Comparison of ENCODE assay signal across 25 mouse cellular contexts in the genomic region with DNA sequence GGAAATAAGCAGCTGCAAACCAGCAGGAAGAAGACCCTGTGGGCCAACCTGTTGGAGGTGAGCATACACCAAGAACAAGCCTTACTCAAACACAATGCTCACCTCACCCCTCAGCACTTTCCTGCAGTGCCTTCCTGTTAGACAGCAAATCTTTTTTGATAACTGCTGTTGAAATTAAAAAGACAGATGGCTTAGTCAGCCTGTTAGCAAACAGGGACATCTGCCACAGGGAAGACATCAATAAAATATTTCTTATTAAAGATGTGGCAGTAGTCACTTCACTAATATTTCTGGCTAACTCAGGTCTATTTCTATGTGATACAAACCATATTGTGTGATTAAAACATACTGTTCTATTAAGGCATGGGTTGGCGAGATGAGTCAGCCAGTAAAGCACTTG. TPM values are rescaled to one million over a fixed set of nuclear protein-coding genes. Genes with fewer than 3 reads are reported as not detected.
DNase-seq lines count a peak whose midpoint lies in the region; ATAC-seq lines count a peak whose summit lies in the region.
"Had no signal": no experiment of that assay in that cellular context is flagged by ENCODE, and none has a peak within 500 bp of the region (broad histone marks: within the 10 kb centered on the region; RNA-seq: fewer than 3 reads in every experiment).

No protein-coding gene starts in this region.

- no peak overlapping the region for H3K9ac ChIP-seq in forebrain, embryonic 14.5 days (ENCODE audit: low read length)
- no peak overlapping the region for H3K9ac ChIP-seq in forebrain, embryonic 11.5 days (ENCODE audit: low read length)
- H3K9ac ChIP-seq: embryonic facial prominence, embryonic 12.5 days; forebrain, embryonic 12.5 days had no signal

- ATAC-seq in forebrain, embryonic 14.5 days = no peak
- ATAC-seq in forebrain, embryonic 11.5 days (replicated peaks; ENCODE audit: low FRiP score) = no peak
- ATAC-seq: activated CD4-positive, CD25-positive, alpha-beta regulatory T cell, adult 4 months; CD4-positive, CD25-positive, alpha-beta regulatory T cell, adult 4 months; forebrain, embryonic 16.5 days; Patski had no signal

- 90% methylated on average over 1 of the region's 1 CpGs for WGBS in forebrain, embryonic 14.5 days
- 85% methylated on average over 1 of the region's 1 CpGs for WGBS in forebrain, embryonic 11.5 days

- H3K4me2 ChIP-seq in forebrain, embryonic 14.5 days (ENCODE audit: low read length) = no peak overlapping the region
- H3K4me2 ChIP-seq in forebrain, embryonic 11.5 days (ENCODE audit: low read depth, low read length, severe bottlenecking) = no peak overlapping the region
- H3K4me2 ChIP-seq: embryonic facial prominence, embryonic 12.5 days; forebrain, embryonic 12.5 days had no signal

- H3K27me3 ChIP-seq in forebrain, embryonic 14.5 days (replicated peaks; ENCODE audit: control insufficient read depth, insufficient read depth, low read length) = no peaks in the 10 kb centered on the region
- no peaks in the 10 kb centered on the region for H3K27me3 ChIP-seq in forebrain, embryonic 11.5 days (ENCODE audit: control insufficient read depth, insufficient read depth, low read length)
- H3K27me3 ChIP-seq: CH12.LX; embryonic facial prominence, embryonic 12.5 days; forebrain, embryonic 12.5 days; Patski had no signal

- no peak overlapping the region for H3K4me3 ChIP-seq in forebrain, embryonic 14.5 days (ENCODE audit: low read depth, low read length)
- no peak overlapping the region for H3K4me3 ChIP-seq in forebrain, embryonic 11.5 days (ENCODE audit: low read depth, low read length)
- H3K4me3 ChIP-seq: embryonic facial prominence, embryonic 10.5 days; embryonic facial prominence, embryonic 12.5 days; forebrain, embryonic 12.5 days had no signal

- H3K9me3 ChIP-seq in forebrain, embryonic 14.5 days (replicated peaks; ENCODE audit: control insufficient read depth, low read length) = no peaks in the 10 kb centered on the region
- no peaks in the 10 kb centered on the region for H3K9me3 ChIP-seq in forebrain, embryonic 11.5 days (ENCODE audit: control insufficient read depth, low read length)
- H3K9me3 ChIP-seq: embryonic facial prominence, embryonic 10.5 days; embryonic facial prominence, embryonic 12.5 days; forebrain, embryonic 12.5 days; G1E had no signal

- no peaks in the 10 kb centered on the region for H3K4me1 ChIP-seq in forebrain, embryonic 14.5 days (ENCODE audit: control insufficient read depth, insufficient read depth, low read length)
- H3K4me1 ChIP-seq in forebrain, embryonic 11.5 days (replicated peaks; ENCODE audit: control insufficient read depth, insufficient read depth, low read length) = no peaks in the 10 kb centered on the region
- H3K4me1 ChIP-seq: embryonic facial prominence, embryonic 10.5 days; embryonic facial prominence, embryonic 12.5 days; forebrain, embryonic 12.5 days had no signal

- peaks cover 94% of the 10 kb centered on the region for H3K36me3 ChIP-seq in forebrain, embryonic 14.5 days (ENCODE audit: control insufficient read depth, insufficient read depth, low read length)
- H3K36me3 ChIP-seq in forebrain, embryonic 11.5 days (ENCODE audit: control insufficient read depth, insufficient read depth, low read length) = peaks cover 18% of the 10 kb centered on the region

- peak; percentile 10 for DNase-seq in forebrain, embryonic 14.5 days (ENCODE audit: low spot score)
- DNase-seq in forebrain, embryonic 11.5 days (ENCODE audit: low spot score) = no peak
- peak; percentile 31 to 79 for DNase-seq in layer of hippocampus, adult 18-20 months (ENCODE audit: low spot score in 2 of 2)
- DNase-seq in layer of hippocampus, adult 11-12 months (ENCODE audit: low spot score) = no peak
- peak; percentile 29 for DNase-seq in layer of hippocampus, adult 9-11 months
- no peak for DNase-seq in layer of hippocampus, adult 9-10 months (ENCODE audit: low spot score)
- DNase-seq: adrenal gland, adult 8-10 months; adrenal gland, postnatal 14 days; adrenal gland, postnatal 36 days; B cell, adult 2 months; cerebellum, adult 11 months; cerebellum, adult 18-20 months; cerebellum, adult 8-10 months; cerebellum, adult 9-11 months; cerebellum, postnatal 14 days; cerebellum, postnatal 36 days had no signal

- no peak overlapping the region for H3K27ac ChIP-seq in forebrain, embryonic 14.5 days (ENCODE audit: low read depth, low read length)
- H3K27ac ChIP-seq in forebrain, embryonic 11.5 days (ENCODE audit: low read depth, low read length) = no peak overlapping the region
- H3K27ac ChIP-seq: embryonic facial prominence, embryonic 10.5 days; embryonic facial prominence, embryonic 12.5 days; forebrain, embryonic 12.5 days had no signal

RNA-seq across cellular contexts. Expression of a gene that starts 11.0 kb away (rescaled TPM):
- 59.1 and 62.3 TPM in 2 replicates for polyA plus RNA-seq in forebrain, embryonic 14.5 days (2014; fragmentation: Nextera tagmentation; extraction: Ambion mirVana)
- 77.4 and 80.7 TPM in 2 replicates for polyA plus RNA-seq in forebrain, embryonic 11.5 days (2014; fragmentation: Nextera tagmentation; extraction: Ambion mirVana)
- total RNA-seq in layer of hippocampus, adult 18-20 months (2021) = 10 to 100 TPM; 18.6 to 23.3 TPM

RNA-seq across cellular contexts. Expression of a gene that starts 23.1 kb away (rescaled TPM):
- 6.1 and 6.7 TPM in 2 replicates for polyA plus RNA-seq in forebrain, embryonic 14.5 days (2014; fragmentation: Nextera tagmentation; extraction: Ambion mirVana)
- 5.7 and 6.8 TPM in 2 replicates for polyA plus RNA-seq in forebrain, embryonic 11.5 days (2014; fragmentation: Nextera tagmentation; extraction: Ambion mirVana)
- 10 to 100 TPM; 11.0 to 13.2 TPM for total RNA-seq in layer of hippocampus, adult 18-20 months (2021)
- total RNA-seq: G1E had no signal

RNA-seq across cellular contexts. Expression of a gene that starts 25.8 kb away (rescaled TPM):
- 57.5 and 62.4 TPM in 2 replicates for polyA plus RNA-seq in forebrain, embryonic 14.5 days (2014; fragmentation: Nextera tagmentation; extraction: Ambion mirVana)
- 26.3 and 30.4 TPM in 2 replicates for polyA plus RNA-seq in forebrain, embryonic 11.5 days (2014; fragmentation: Nextera tagmentation; extraction: Ambion mirVana)
- total RNA-seq in layer of hippocampus, adult 18-20 months (2021) = 10 to 100 TPM; 27.9 to 33.1 TPM

Comparison
In these comparisons a context has a peak if more than half of its experiments do, and no peak if none do; other contexts are left out.
1. DNase-seq: peak in forebrain, embryonic 14.5 days (single experiment), layer of hippocampus, adult 18-20 months (2 of 2) and layer of hippocampus, adult 9-11 months (single experiment); none in forebrain, embryonic 11.5 days (single experiment), layer of hippocampus, adult 11-12 months (single experiment) and layer of hippocampus, adult 9-10 months (single experiment).